Mouse (Mus musculus) MEL (cell line): ENCODE measurements around the gene Akap11. TPM values are rescaled to one million over a fixed set of nuclear protein-coding genes. Genes with fewer than 3 reads are reported as not detected.
A peak's percentile ranks its signal among the peaks of the same experiment; 100 is the strongest.

Experiments used
- DNase-seq: peaks from one replicate; pipeline ENCODE4 v3.0.0; 2011; ENCODE audit warnings: low read depth, low spot score
- H3K27ac ChIP-seq: 2 replicates; pipeline ENCODE4 v1.5.1; 2012; ENCODE audit warnings: low read depth, mild to moderate bottlenecking, control low read depth, low read length, moderate library complexity; ENCODE audit not compliant: control insufficient read depth
- H3K27me3 ChIP-seq, 2 experiments: fragments of 150-350 bp in 1 of 2; sonication (generic) in 1 of 2; 2 replicates each; pipeline ENCODE4 v1.6.1; 2012; ENCODE audit warnings: low read length in 2 of 2, mild to moderate bottlenecking in 2 of 2, improper control_type of control experiment in 1 of 2, moderate library complexity in 1 of 2; ENCODE audit not compliant: insufficient read depth in 2 of 2, control insufficient read depth in 1 of 2
- H3K36me3 ChIP-seq, 2 experiments: 2 replicates each; pipeline ENCODE4 v1.6.1; 2012 to 2014; ENCODE audit warnings: low read length in 2 of 2, improper control_type of control experiment in 1 of 2, inconsistent platforms in 1 of 2, mild to moderate bottlenecking in 1 of 2; ENCODE audit not compliant: insufficient read depth in 2 of 2, control insufficient read depth in 1 of 2
- H3K4me1 ChIP-seq, 2 experiments: fragments of 150-350 bp in 1 of 2; sonication (generic) in 1 of 2; 2 replicates each; pipeline ENCODE4 v1.6.1; 2012; ENCODE audit warnings: low read length in 2 of 2, improper control_type of control experiment in 1 of 2, mild to moderate bottlenecking in 1 of 2; ENCODE audit not compliant: insufficient read depth in 2 of 2, control insufficient read depth in 1 of 2
- H3K4me3 ChIP-seq, 2 experiments: fragments of 150-350 bp in 1 of 2; sonication (generic) in 1 of 2; 2 replicates each; pipeline ENCODE4 v1.5.1; 2012; ENCODE audit warnings: low read depth in 2 of 2, low read length in 2 of 2, mild to moderate bottlenecking in 2 of 2, moderate library complexity in 2 of 2, control low read depth in 1 of 2, improper control_type of control experiment in 1 of 2; ENCODE audit not compliant: control insufficient read depth in 1 of 2, insufficient read depth in 1 of 2
- H3K79me2 ChIP-seq: 2 replicates; pipeline ENCODE4 v1.6.1; 2012; ENCODE audit warnings: mild to moderate bottlenecking, low read length, moderate library complexity; ENCODE audit not compliant: control insufficient read depth, poor library complexity, insufficient read depth
- H3K9ac ChIP-seq: 2 replicates; pipeline ENCODE4 v1.6.1; 2012; ENCODE audit warnings: low read depth, mild to moderate bottlenecking, control low read depth, low read length, moderate library complexity; ENCODE audit not compliant: control insufficient read depth, poor library complexity, severe bottlenecking
- H3K9me3 ChIP-seq: fragments of 150-350 bp; sonication (generic); replicated peaks from 2 replicates; pipeline ENCODE4 v1.6.1; 2012; ENCODE audit warnings: mild to moderate bottlenecking, low read length, improper control_type of control experiment, moderate library complexity; ENCODE audit not compliant: insufficient read depth
- BHLHE40 ChIP-seq: IDR thresholded peaks from 2 replicates; pipeline ENCODE4 v1.6.1; 2012; ENCODE audit warnings: low read depth, mild to moderate bottlenecking, inconsistent platforms, low read length, improper control_type of control experiment, borderline replicate concordance
- CHD1 ChIP-seq: IDR thresholded peaks from 2 replicates; pipeline ENCODE4 v1.6.1; 2012; ENCODE audit warnings: low read depth, mild to moderate bottlenecking, inconsistent platforms, low read length, improper control_type of control experiment
- E2F4 ChIP-seq: IDR thresholded peaks from 2 replicates; pipeline ENCODE4 v1.6.1; 2011; ENCODE audit warnings: low read depth, low read length, improper control_type of control experiment, borderline replicate concordance
- ELF1 ChIP-seq: IDR thresholded peaks from 2 replicates; pipeline ENCODE4 v1.6.1; 2014; ENCODE audit warnings: low read depth, mild to moderate bottlenecking, inconsistent platforms, low read length, improper control_type of control experiment, moderate library complexity
- EP300 ChIP-seq, 2 experiments: IDR thresholded peaks; 2 replicates each; pipeline ENCODE4 v1.6.1; 2011; ENCODE audit warnings: improper control_type of control experiment in 2 of 2, low read length in 2 of 2, low read depth in 1 of 2, mild to moderate bottlenecking in 1 of 2
- ETS1 ChIP-seq: IDR thresholded peaks from 2 replicates; pipeline ENCODE4 v1.6.1; 2012; ENCODE audit warnings: low read depth, mild to moderate bottlenecking, inconsistent platforms, low read length, improper control_type of control experiment, moderate library complexity
- GABPA ChIP-seq: IDR thresholded peaks from 2 replicates; pipeline ENCODE4 v1.6.1; 2012; ENCODE audit warnings: low read depth, mild to moderate bottlenecking, inconsistent platforms, low read length, improper control_type of control experiment, moderate library complexity
- GATA1 ChIP-seq: IDR thresholded peaks from 2 replicates; pipeline ENCODE4 v1.6.1; 2011; ENCODE audit warnings: low read depth, low read length, improper control_type of control experiment
- JUND ChIP-seq: IDR thresholded peaks from 2 replicates; pipeline ENCODE4 v1.6.1; 2011; ENCODE audit warnings: low read depth, mild to moderate bottlenecking, improper control_type of control experiment, low read length
- KAT2A ChIP-seq: conservative IDR thresholded peaks from 2 replicates; pipeline ENCODE4 v1.6.1; 2012; ENCODE audit warnings: low read depth, low read length, improper control_type of control experiment, inconsistent platforms
- MXI1 ChIP-seq: IDR thresholded peaks from 2 replicates; pipeline ENCODE4 v1.6.1; 2011; ENCODE audit warnings: mild to moderate bottlenecking, low read depth, low read length, improper control_type of control experiment
- MYB ChIP-seq: IDR thresholded peaks from 2 replicates; pipeline ENCODE4 v1.6.1; 2011; ENCODE audit warnings: mild to moderate bottlenecking, low read depth, low read length, improper control_type of control experiment
- POLR2A ChIP-seq, 2 experiments: IDR thresholded peaks; 2 replicates each; pipeline ENCODE4 v1.6.1; 2011 to 2012; ENCODE audit warnings: low read length in 2 of 2, mild to moderate bottlenecking in 2 of 2, control low read depth in 1 of 2, improper control_type of control experiment in 1 of 2, low read depth in 1 of 2, moderate library complexity in 1 of 2; ENCODE audit not compliant: control insufficient read depth in 1 of 2, insufficient read depth in 1 of 2, poor library complexity in 1 of 2
- POLR2AphosphoS5 ChIP-seq: IDR thresholded peaks from 2 replicates; pipeline ENCODE4 v1.6.1; 2012; ENCODE audit warnings: low read depth, borderline replicate concordance, mild to moderate bottlenecking, inconsistent platforms, low read length, moderate library complexity, mixed read lengths
- RCOR1 ChIP-seq: IDR thresholded peaks from 2 replicates; pipeline ENCODE4 v1.6.1; 2012; ENCODE audit warnings: low read depth, mild to moderate bottlenecking, inconsistent platforms, low read length, improper control_type of control experiment
- SMC3 ChIP-seq: IDR thresholded peaks from 2 replicates; pipeline ENCODE4 v1.6.1; 2011; ENCODE audit warnings: low read depth, low read length, improper control_type of control experiment
- TBP ChIP-seq: IDR thresholded peaks from 2 replicates; pipeline ENCODE4 v1.8.0; 2011; ENCODE audit warnings: low read depth, low read length, improper control_type of control experiment
- USF1 ChIP-seq: IDR thresholded peaks from 2 replicates; pipeline ENCODE4 v1.6.1; 2014; ENCODE audit warnings: low read depth, mild to moderate bottlenecking, inconsistent platforms, low read length, improper control_type of control experiment, moderate library complexity
- ZMIZ1 ChIP-seq: IDR thresholded peaks from 2 replicates; pipeline ENCODE4 v1.6.1; 2012; ENCODE audit warnings: low read depth, mild to moderate bottlenecking, inconsistent platforms, low read length, improper control_type of control experiment, moderate library complexity
- ZNF384 ChIP-seq: IDR thresholded peaks from 2 replicates; pipeline ENCODE4 v1.6.1; 2012; ENCODE audit warnings: low read depth, mild to moderate bottlenecking, inconsistent platforms, low read length, improper control_type of control experiment
- polyA plus RNA-seq, 2 experiments: library from polyadenylated mRNA; stranded (reverse) in 1 of 2; unstranded in 1 of 2; fragments of >175 nt in 1 of 2; fragments of >200 nt in 1 of 2; gene quantifications; 2 replicates each; pipeline versions ENCODE4 v1.2.1 to v1.2.4; 2012; ENCODE audit warnings: low replicate concordance in 2 of 2, low read depth in 1 of 2; ENCODE audit not compliant: insufficient read length in 2 of 2, insufficient read depth in 1 of 2, missing spikeins in 1 of 2
- total RNA-seq: library from RNA; depleted of rRNA; stranded (reverse); fragments of 300-350 nt; gene quantifications from 2 replicates; pipeline ENCODE4 v1.2.3, GENCODE M21; 2012

Gene Akap11
- total and polyA plus RNA-seq, 3 experiments = 13.0 to 25.4 (median 17.1) TPM

- Histone ChIP-seq H3K27ac (no peak overlapping the region), H3K4me3 (no peak overlapping the region), H3K27me3 (no peaks in the 10 kb centered on the region), H3K36me3 (peaks cover 0 to 7% of the 10 kb centered on the region in 2 experiments; a peak in 2 of 4 replicates), H3K9ac (no peak overlapping the region), H3K9me3 (no peaks in the 10 kb centered on the region), H3K4me1 (peaks cover 0 to 8% of the 10 kb centered on the region in 2 experiments; a peak in 1 of 4 replicates), H3K79me2 (peaks cover 21% of the 10 kb centered on the region)
- TF ChIP-seq GATA1 = no peak
- no peak for DNase-seq
Observed at GRCm38 (mm10) chr14:78537551-78537950, 943 bp upstream of the Akap11 start.

- H3K27me3 ChIP-seq = no peaks in the 10 kb centered on the region
- peaks cover 0 to 7% of the 10 kb centered on the region in 2 experiments; a peak in 2 of 4 replicates for H3K36me3 ChIP-seq
- peaks cover 22% of the 10 kb centered on the region for H3K79me2 ChIP-seq
- peak; percentile 50 for DNase-seq
- H3K4me1 ChIP-seq = peaks cover 0 to 8% of the 10 kb centered on the region in 2 experiments; a peak in 1 of 4 replicates
- 0 out of 4 replicates have a peak, but pooled peaks of 1 of the 2 experiments have one; percentile 16 for TF ChIP-seq EP300 (IDR thresholded peaks at IDR 0.05; ENCODE audit: low read depth in 1 of 2, low read length in 2 of 2)
- no peak for TF ChIP-seq ZMIZ1
- no peak for TF ChIP-seq BHLHE40
- TF ChIP-seq TBP = 0 out of 2 replicates have a peak, but pooled peaks have one; percentile 23
- TF ChIP-seq RCOR1 = no peak
- TF ChIP-seq E2F4 = no peak
- TF ChIP-seq USF1 = no peak
- TF ChIP-seq POLR2A (IDR thresholded peaks at IDR 0.05; ENCODE audit: control insufficient read depth in 1 of 2, insufficient read depth in 1 of 2, low read depth in 1 of 2, low read length in 2 of 2, poor library complexity in 1 of 2) = no peak
- TF ChIP-seq ELF1 = no peak
- no peak for TF ChIP-seq SMC3
- no peak for TF ChIP-seq KAT2A
- TF ChIP-seq ETS1 = no peak
- no peak for TF ChIP-seq MXI1
- H3K9me3 ChIP-seq = no peaks in the 10 kb centered on the region
- peak overlapping the region in 1 of 2 experiments; percentile 59; a peak in 2 of 4 replicates for H3K4me3 ChIP-seq
- H3K9ac ChIP-seq = peak overlapping the region; percentile 87
- H3K27ac ChIP-seq = no peak overlapping the region
Observed at GRCm38 (mm10) chr14:78535366-78535765, 1.2 kb downstream of the Akap11 start.

GRCm38 (mm10) chr14:78534651-78535050 is 2.0 kb downstream of the Akap11 start:
- H3K36me3 ChIP-seq = peaks cover 0 to 7% of the 10 kb centered on the region in 2 experiments; a peak in 2 of 4 replicates
- peaks cover 0 to 8% of the 10 kb centered on the region in 2 experiments; a peak in 1 of 4 replicates for H3K4me1 ChIP-seq
- no peak overlapping the region for H3K9ac ChIP-seq
- H3K9me3 ChIP-seq = no peaks in the 10 kb centered on the region
- no peaks in the 10 kb centered on the region for H3K27me3 ChIP-seq
- TF ChIP-seq MYB = no peak
- TF ChIP-seq SMC3 = no peak
- TF ChIP-seq KAT2A = no peak
- no peak for TF ChIP-seq JUND
- no peak for TF ChIP-seq GABPA
- no peak for TF ChIP-seq ZNF384
- no peak for TF ChIP-seq CHD1
- TF ChIP-seq POLR2AphosphoS5 = no peak
- TF ChIP-seq, all 39 proteins: peak for 0
- no peak for DNase-seq
- H3K4me3 ChIP-seq = no peak overlapping the region
- no peak overlapping the region for H3K27ac ChIP-seq
- H3K79me2 ChIP-seq = peaks cover 26% of the 10 kb centered on the region
